Mouse (Mus musculus) kidney, adult 2 months (tissue): ENCODE data around the gene Slc3a2.

Source experiments
- CTCF ChIP-seq: fragments of 200-500 bp; conservative IDR thresholded peaks from 2 replicates; pipeline ENCODE4 v1.5.1; 2011; ENCODE audit warnings: low read depth, mild to moderate bottlenecking, control low read depth, low read length, moderate library complexity, mixed read lengths; ENCODE audit not compliant: insufficient read depth, insufficient read length
- POLR2A ChIP-seq: fragments of 200-500 bp; IDR thresholded peaks from one replicate; pipeline ENCODE4 v1.6.1; 2011; ENCODE audit warnings: low read depth, low read length, control low read depth

GRCm38 (mm10) chr19:8695330-8695729 lies 27.8 kb downstream of the Slc3a2 start:
- TF ChIP-seq CTCF (peak; percentile 65), POLR2A (no peak)
